Mouse (Mus musculus) ES-Bruce4 (cell line): ENCODE data around the gene Samd15.

Experiments
- CTCF ChIP-seq: IDR thresholded peaks from one replicate; pipeline ENCODE4 v1.8.1; 2011; ENCODE audit warnings: low read depth, low read length
- POLR2A ChIP-seq: IDR thresholded peaks from one replicate; pipeline ENCODE4 v1.8.1; 2011; ENCODE audit warnings: low read length; ENCODE audit not compliant: insufficient read depth

DNA sequence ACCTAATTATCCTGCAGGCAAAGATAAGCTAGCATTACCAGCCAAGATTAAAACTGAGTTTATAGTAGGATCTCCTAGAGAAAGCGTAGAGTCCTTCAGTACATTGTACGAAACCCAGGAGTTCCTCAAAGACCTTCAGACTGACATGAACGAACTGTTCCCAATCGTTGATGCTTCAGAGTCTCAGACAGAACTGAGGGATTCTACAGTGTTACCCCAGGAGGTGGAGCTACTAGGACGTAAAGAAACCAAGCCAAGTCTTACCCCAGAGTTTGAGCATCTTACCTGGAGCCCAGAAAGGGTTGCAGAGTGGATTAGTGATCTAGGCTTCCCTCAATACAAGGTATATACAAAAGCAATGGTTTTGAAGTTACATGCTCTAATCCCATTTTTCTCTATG lies 2.2 kb downstream of the Samd15 start:
- no peak for TF ChIP-seq POLR2A
- no peak for TF ChIP-seq CTCF
